Mouse (Mus musculus) urinary bladder, postnatal 14 days (tissue): ENCODE measurements around the gene Dexi.

Source experiments
- DNase-seq: peaks from one replicate; pipeline ENCODE4 v3.0.0; 2021; ENCODE audit warnings: low spot score

Gene Dexi

GRCm38 (mm10) chr16:10498096-10498602 lies 44.7 kb downstream of the Dexi start:
- DNase-seq, result no peak

- no peak for DNase-seq
Measured at GRCm38 (mm10) chr16:10495824-10496298, 47.0 kb downstream of the Dexi start.

- no peak for DNase-seq
Measured at GRCm38 (mm10) chr16:10492587-10492986, 50.3 kb downstream of the Dexi start.

- DNase-seq, result no peak
Measured at GRCm38 (mm10) chr16:10491716-10492115, 51.1 kb downstream of the Dexi start.

- DNase-seq, result no peak
Measured at GRCm38 (mm10) chr16:10490503-10491150, 52.2 kb downstream of the Dexi start.

GRCm38 (mm10) chr16:10489904-10490457 lies 52.9 kb downstream of the Dexi start:
- DNase-seq, result no peak

GRCm38 (mm10) chr16:10489483-10489882 lies 53.4 kb downstream of the Dexi start:
- DNase-seq, result no peak

GRCm38 (mm10) chr16:10488769-10489481 lies 53.9 kb downstream of the Dexi start:
- no peak for DNase-seq

GRCm38 (mm10) chr16:10487895-10488493 lies 54.9 kb downstream of the Dexi start:
- DNase-seq, result no peak

- DNase-seq, result no peak
Measured at GRCm38 (mm10) chr16:10486993-10487392, 55.9 kb downstream of the Dexi start.

GRCm38 (mm10) chr16:10482343-10482742 lies 60.5 kb downstream of the Dexi start:
- no peak for DNase-seq

GRCm38 (mm10) chr16:10479857-10480256 lies 63.0 kb downstream of the Dexi start, which contains the start of gene Ciita:
Gene Ciita, plus strand, starts transcription at chr16:10480059.
- DNase-seq, result no peak

GRCm38 (mm10) chr16:10475919-10476318 lies 66.9 kb downstream of the Dexi start:
- no peak for DNase-seq

- DNase-seq, result no peak
Measured at GRCm38 (mm10) chr16:10474956-10475355, 67.9 kb downstream of the Dexi start.

GRCm38 (mm10) chr16:10471950-10472349 lies 70.9 kb downstream of the Dexi start:
- no peak for DNase-seq

GRCm38 (mm10) chr16:10468201-10468600 lies 74.7 kb downstream of the Dexi start:
- DNase-seq, result no peak

- DNase-seq, result no peak
Measured at GRCm38 (mm10) chr16:10467391-10468107, 75.3 kb downstream of the Dexi start.

GRCm38 (mm10) chr16:10465011-10465681 lies 77.7 kb downstream of the Dexi start:
- DNase-seq, result no peak

GRCm38 (mm10) chr16:10461178-10461577 lies 81.7 kb downstream of the Dexi start:
- no peak for DNase-seq

GRCm38 (mm10) chr16:10460188-10460587 lies 82.7 kb downstream of the Dexi start:
- DNase-seq, result no peak

- no peak for DNase-seq
Measured at GRCm38 (mm10) chr16:10454583-10454974, 88.3 kb downstream of the Dexi start.
